Mouse (Mus musculus): Measurements from ENCODE around the gene Wdr34.
A peak's percentile ranks its signal among the peaks of the same experiment; 100 is the strongest.
"Not testable (repeated sequence)": the region's sequence is repeated elsewhere in the genome, so short reads cannot be mapped to it uniquely, and the experiment has no call there.

Wdr34 gene

GRCm38 (mm10) chr2:30066046-30066901, 17.6 kb upstream of the Wdr34 start:
- peak; percentile 96 for DNase-seq (ENCODE audit: low read depth, low spot score)

DNA sequence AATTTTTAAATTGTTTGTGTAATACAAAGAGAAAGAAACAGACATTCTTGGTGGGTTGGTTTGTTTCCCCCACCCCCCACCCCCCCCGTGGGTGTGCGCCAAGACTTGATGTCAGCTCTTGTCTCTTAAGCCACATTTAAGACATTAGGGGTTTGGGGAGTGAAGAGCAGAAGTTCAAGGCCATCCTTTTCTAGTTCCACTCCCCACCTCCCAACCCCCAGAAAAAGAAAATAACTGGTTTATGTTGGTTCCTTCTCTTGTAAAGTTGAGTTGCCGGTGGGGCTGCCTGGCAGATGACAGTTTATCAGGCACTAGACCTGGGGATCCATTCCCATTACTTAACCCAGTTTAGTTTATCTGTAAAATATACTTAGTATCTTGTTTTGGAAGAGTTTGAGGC, 15.6 kb upstream of the Wdr34 start:
- DNase-seq (ENCODE audit: low read depth, low spot score): no peak

DNA sequence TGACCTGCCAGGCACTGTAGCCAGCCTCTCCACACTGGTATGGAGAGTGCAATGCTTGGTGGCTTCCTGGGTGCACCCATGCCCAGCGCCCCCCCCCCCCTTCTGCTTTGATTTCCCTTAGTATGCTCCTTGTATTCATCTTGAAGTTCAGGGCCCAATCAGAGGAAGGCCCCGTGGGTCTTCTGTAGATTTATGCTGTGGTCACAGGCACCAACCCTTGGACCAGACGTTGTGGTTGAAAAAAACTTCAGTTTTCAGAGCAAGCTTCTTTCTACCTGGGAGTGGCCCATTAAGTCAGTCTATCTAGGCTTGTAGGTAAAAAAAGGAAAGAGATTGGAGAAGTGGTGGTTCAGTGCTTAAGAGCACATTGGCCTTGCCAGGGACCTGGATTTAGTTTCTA, 15.1 kb upstream of the Wdr34 start:
- no peak for DNase-seq (ENCODE audit: low read depth, low spot score)

DNA sequence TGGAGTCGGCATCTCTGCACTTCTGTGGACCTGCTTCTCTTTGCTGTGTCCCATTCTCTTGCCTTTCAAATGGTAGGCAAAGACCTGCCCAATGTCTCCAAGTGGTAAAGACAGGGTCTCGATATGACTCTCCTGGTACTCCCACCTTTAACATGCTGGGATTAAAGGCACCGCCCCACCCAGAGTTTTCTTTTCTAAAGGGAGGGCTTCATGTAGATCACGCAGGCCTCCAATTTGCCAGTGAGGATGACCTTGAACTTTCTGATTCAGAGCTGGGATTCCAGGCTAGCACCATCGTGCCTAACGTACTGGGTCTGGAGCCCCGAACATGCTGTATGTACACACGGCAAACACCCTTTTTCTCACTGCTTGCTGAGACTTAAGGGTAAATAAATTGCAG, 14.6 kb upstream of the Wdr34 start:
- DNase-seq (ENCODE audit: low read depth, low spot score): no peak

GRCm38 (mm10) chr2:30062249-30063093, 13.8 kb upstream of the Wdr34 start:
- DNase-seq (ENCODE audit: low read depth, low spot score): peak; percentile 64

DNA sequence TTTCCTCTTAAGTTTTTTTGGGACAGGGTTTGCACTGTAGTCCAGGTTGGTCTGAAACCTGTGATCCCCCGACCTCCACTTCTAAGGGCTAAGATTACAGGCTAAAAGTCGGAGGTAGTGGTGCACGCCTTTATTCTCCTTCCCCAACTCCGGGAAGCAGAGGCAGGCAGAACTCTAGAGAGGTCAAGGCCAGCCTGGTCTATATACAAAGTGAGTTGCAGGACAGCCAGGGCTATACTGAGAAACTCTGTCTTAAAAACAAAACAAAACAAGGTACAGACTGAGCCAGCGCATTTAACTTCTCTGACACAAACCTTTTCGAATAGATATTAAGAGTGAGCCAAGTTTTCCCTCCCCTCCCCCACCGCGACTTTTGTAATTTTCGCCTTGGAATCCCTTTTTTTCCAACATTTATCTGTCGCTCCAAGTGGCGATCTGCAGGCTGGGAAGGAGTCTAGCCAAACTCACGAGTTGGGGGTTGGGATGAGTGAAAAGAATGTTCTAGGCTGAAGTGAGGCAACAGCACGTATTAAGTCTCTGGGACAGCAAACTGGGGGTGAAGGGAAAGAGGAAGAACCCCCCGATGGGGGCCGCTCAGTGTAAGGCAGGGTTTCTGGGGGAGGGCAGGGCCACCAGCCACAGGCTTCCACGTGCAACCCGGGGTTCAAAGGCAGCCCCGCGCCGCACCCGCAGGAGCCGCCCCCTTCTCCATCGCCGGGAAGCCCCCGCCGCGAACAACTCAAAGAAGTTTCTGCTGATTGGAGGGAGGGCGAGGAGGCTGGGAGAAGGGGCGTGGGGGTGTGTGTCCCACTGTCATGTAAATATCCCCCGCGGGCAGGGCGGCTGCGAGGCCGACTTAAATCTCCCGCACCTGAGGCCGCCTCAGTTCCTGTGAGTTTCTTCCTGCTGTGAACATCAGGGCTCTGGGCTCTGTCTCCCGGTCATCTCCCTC, 12.8 kb upstream of the Wdr34 start:
- no peak for DNase-seq (ENCODE audit: low read depth, low spot score)

DNA sequence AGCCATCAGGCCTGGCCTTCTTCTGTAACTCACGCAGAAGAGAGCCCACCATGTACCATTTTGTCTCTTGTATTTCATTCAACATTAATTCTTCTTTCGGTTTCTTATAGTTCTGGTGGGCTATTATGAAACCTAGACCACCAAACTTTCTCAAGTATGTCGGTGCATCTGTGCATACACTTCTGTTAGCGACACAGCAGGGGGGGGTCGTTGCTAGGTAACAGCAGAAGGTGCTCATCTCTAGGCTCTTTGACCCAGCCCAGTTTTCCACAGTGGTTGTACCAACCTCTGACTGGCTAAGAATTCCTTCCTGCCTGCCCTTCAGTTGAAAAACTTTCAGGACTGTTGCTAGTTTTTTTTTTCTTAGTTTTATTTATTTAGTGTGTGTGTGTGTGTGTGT, 9.7 kb upstream of the Wdr34 start:
- no peak for DNase-seq (ENCODE audit: low read depth, low spot score)

- DNase-seq (ENCODE audit: low read depth, low spot score): no peak
Measured at GRCm38 (mm10) chr2:30057223-30057904, 8.7 kb upstream of the Wdr34 start, which contains the start of gene Set. Set (plus strand) TSS chr2:30057378.

GRCm38 (mm10) chr2:30056736-30057135, 8.1 kb upstream of the Wdr34 start:
- DNase-seq (ENCODE audit: low read depth, low spot score): no peak

- not testable (repeated sequence) for DNase-seq (ENCODE audit: low read depth, low spot score)
Measured at GRCm38 (mm10) chr2:30055310-30055709, 6.6 kb upstream of the Wdr34 start.

- DNase-seq (ENCODE audit: low read depth, low spot score): no peak
Measured at GRCm38 (mm10) chr2:30051992-30052761, 3.5 kb upstream of the Wdr34 start.

DNA sequence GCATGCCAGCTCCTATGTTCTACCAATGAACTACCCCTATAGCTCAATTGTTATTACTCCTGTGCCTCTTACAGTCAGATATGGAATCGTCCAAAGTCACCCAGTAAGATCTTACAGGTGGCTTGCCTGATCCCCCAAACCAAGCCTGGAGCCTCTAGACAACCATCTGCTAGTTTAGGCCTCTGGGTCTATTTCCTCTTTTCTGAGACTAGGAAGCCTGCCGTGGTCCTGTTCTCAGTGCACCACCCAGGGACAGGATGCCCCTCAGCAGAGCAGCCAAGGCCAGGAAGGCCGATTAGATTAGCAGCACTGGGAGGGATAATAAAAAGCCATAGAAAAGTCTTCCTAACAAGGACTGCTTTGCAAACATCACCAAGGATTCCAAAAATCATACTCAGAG, 1.1 kb upstream of the Wdr34 start:
- no peak for DNase-seq (ENCODE audit: low read depth, low spot score)

GRCm38 (mm10) chr2:30048101-30048501, 580 bp downstream of the Wdr34 start:
- DNase-seq (ENCODE audit: low read depth, low spot score): no peak

GRCm38 (mm10) chr2:30047127-30047526, 1.6 kb downstream of the Wdr34 start:
- DNase-seq (ENCODE audit: low read depth, low spot score): no peak

DNA sequence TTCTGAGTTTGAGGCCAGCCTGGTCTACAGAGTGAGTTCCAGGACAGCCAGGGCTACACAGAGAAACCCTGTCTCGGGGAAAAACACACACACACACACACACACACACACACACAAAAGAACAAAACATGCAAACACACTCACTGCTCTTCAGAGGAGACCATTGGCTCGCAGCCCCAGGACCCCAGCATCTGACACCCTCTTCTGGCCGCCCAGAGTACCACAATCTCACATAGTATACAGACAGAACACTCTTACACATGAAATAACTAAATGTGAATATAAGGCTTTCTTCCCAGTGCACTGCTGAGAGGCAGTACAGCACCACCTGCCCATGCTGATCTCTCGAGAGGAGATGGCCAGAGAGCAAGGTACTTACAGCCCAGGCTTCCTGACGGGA, 4.1 kb downstream of the Wdr34 start:
- no peak for DNase-seq (ENCODE audit: low read depth, low spot score)

- DNase-seq (ENCODE audit: low read depth, low spot score): peak; percentile 46
Measured at GRCm38 (mm10) chr2:30042445-30042844, 6.2 kb downstream of the Wdr34 start.

GRCm38 (mm10) chr2:30039687-30040086, 9.0 kb downstream of the Wdr34 start:
- no peak for DNase-seq (ENCODE audit: low read depth, low spot score)

DNA sequence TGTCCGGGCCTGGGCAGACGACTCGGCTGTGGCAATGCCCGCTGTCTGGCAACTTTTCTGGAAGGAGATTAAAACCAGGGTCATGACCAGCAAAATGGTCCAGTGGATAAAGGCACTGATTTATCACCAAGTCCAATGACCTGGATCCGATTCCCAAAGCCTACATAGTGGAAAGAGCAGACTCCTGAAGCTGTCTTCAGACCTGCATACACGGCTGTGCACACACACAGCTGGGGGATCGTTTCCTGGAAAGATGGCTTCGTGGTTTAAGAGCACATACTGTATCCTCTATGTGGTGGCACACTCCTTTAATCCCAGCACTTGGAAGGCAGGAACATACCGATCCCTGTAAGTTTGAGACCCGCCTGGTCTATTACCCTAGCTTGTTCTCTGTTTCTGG, 10.3 kb downstream of the Wdr34 start:
- DNase-seq (ENCODE audit: low read depth, low spot score): no peak

- DNase-seq (ENCODE audit: low read depth, low spot score): no peak
Measured at GRCm38 (mm10) chr2:30037762-30038161, 10.9 kb downstream of the Wdr34 start.

GRCm38 (mm10) chr2:30032957-30033356, 15.7 kb downstream of the Wdr34 start:
- no peak for DNase-seq (ENCODE audit: low read depth, low spot score)

Measured in skeletal muscle tissue, adult 2 months (tissue).